Mouse (Mus musculus) hindbrain, embryonic 16.5 days (tissue): ENCODE results near the gene Tle2. TPM values are rescaled to one million over a fixed set of nuclear protein-coding genes. Genes with fewer than 3 reads are reported as not detected.

Source experiments
- ATAC-seq: fragments of 200-750 bp; cut with Nextera tagmentation; 2 replicates; pipeline ENCODE4 v1.8.0; 2017; ENCODE audit warnings: moderate TSS enrichment, moderate library complexity
- H3K27ac ChIP-seq: fragments of 300-500 bp; sonication (generic); 2 replicates; pipeline ENCODE4 v1.5.1; 2014; ENCODE audit warnings: low read depth, mild to moderate bottlenecking, control low read depth, low read length, moderate library complexity
- H3K27me3 ChIP-seq: fragments of 300-500 bp; sonication (generic); replicated peaks from 2 replicates; pipeline ENCODE4 v1.6.1; 2014; ENCODE audit warnings: low read length; ENCODE audit not compliant: control insufficient read depth, insufficient read depth
- H3K36me3 ChIP-seq: fragments of 300-500 bp; sonication (generic); 2 replicates; pipeline ENCODE4 v1.6.1; 2014; ENCODE audit warnings: mild to moderate bottlenecking, low read length, moderate library complexity, mixed read lengths; ENCODE audit not compliant: control insufficient read depth, insufficient read depth
- H3K4me1 ChIP-seq: fragments of 300-500 bp; sonication (generic); 2 replicates; pipeline ENCODE4 v1.6.1; 2014; ENCODE audit warnings: low read depth, low read length; ENCODE audit not compliant: control insufficient read depth, insufficient read depth
- H3K4me2 ChIP-seq: fragments of 300-500 bp; sonication (generic); 2 replicates; pipeline ENCODE4 v1.6.1; 2014; ENCODE audit warnings: mild to moderate bottlenecking, low read length, control low read depth, moderate library complexity
- H3K4me3 ChIP-seq: fragments of 300-500 bp; sonication (generic); 2 replicates; pipeline ENCODE4 v1.5.1; 2014; ENCODE audit warnings: mild to moderate bottlenecking, low read length, control low read depth, moderate library complexity
- H3K9ac ChIP-seq: fragments of 300-500 bp; sonication (generic); 2 replicates; pipeline ENCODE4 v1.6.1; 2014; ENCODE audit warnings: low read depth, mild to moderate bottlenecking, control low read depth, low read length, moderate library complexity
- H3K9me3 ChIP-seq: fragments of 300-500 bp; sonication (generic); 2 replicates; pipeline ENCODE4 v1.6.1; 2014; ENCODE audit warnings: mild to moderate bottlenecking, low read length, moderate library complexity; ENCODE audit not compliant: control insufficient read depth
- WGBS: fragments of 180-500 bp; shearing (Covaris S2); extraction: QIAGEN DNeasy Blood & Tissue Kit; methylation state at CpG from one replicate; pipeline ENCODE4 v1.1.7; 2014; 5-methylcytosine and 5-hydroxymethylcytosine counted together
- polyA plus RNA-seq: library from polyadenylated mRNA; unstranded; fragments of >200 nt; fragmentation: Nextera tagmentation; extraction: Ambion mirVana; gene quantifications from 2 replicates; pipeline ENCODE4 v1.2.1, GENCODE M21; 2015

Gene Tle2
- polyA plus RNA-seq, 1 experiment from 2014 or later: 40.9 TPM

GRCm38 (mm10) chr10:81604968-81605665 lies 30.8 kb downstream of the Tle2 start:
- H3K4me1 ChIP-seq: peaks cover 28% of the 10 kb centered on the region
- peak overlapping the region; percentile 49 for H3K9ac ChIP-seq
- H3K36me3 ChIP-seq: no peaks in the 10 kb centered on the region
- WGBS: 19% methylated on average over 29 of the region's 29 CpGs
- peak overlapping the region; percentile 83 for H3K27ac ChIP-seq
- H3K27me3 ChIP-seq: peaks cover 4% of the 10 kb centered on the region; the same call in 1 of the 2 replicates
- ATAC-seq: peak; percentile 25
- H3K9me3 ChIP-seq: no peaks in the 10 kb centered on the region
- peak overlapping the region; percentile 59 for H3K4me3 ChIP-seq
- H3K4me2 ChIP-seq: peak overlapping the region; percentile 59

- Histone ChIP-seq H3K27ac (peak overlapping the region; percentile 83), H3K4me2 (peak overlapping the region; percentile 59), H3K27me3 (peaks cover 4% of the 10 kb centered on the region; the same call in 1 of the 2 replicates), H3K4me3 (peak overlapping the region; percentile 59), H3K4me1 (peaks cover 26% of the 10 kb centered on the region), H3K9me3 (no peaks in the 10 kb centered on the region), H3K36me3 (no peaks in the 10 kb centered on the region), H3K9ac (peak overlapping the region; percentile 49)
- WGBS: 4% methylated on average over 14 of the region's 14 CpGs
- peak; percentile 5 for ATAC-seq
These were observed 31.3 kb downstream of the Tle2 start for GRCm38 (mm10) chr10:81605666-81605973.

GRCm38 (mm10) chr10:81605974-81606751 lies 31.8 kb downstream of the Tle2 start, which contains the start of gene BC025920:
TSS of gene BC025920 (plus strand) at chr10:81606270.
- peak; percentile 89 for ATAC-seq
- peaks cover 4% of the 10 kb centered on the region; the same call in 1 of the 2 replicates for H3K27me3 ChIP-seq
- WGBS: under 1% methylated on average over 39 of the region's 39 CpGs
- H3K36me3 ChIP-seq: no peaks in the 10 kb centered on the region
- peak within 1 kb of the TSS; percentile 71 for H3K9ac ChIP-seq
- H3K4me1 ChIP-seq: peaks cover 21% of the 10 kb centered on the region
- peak within 1 kb of the TSS; percentile 76 for H3K4me2 ChIP-seq
- H3K27ac ChIP-seq: peak within 1 kb of the TSS; percentile 92
- H3K9me3 ChIP-seq: no peaks in the 10 kb centered on the region
- peak within 1 kb of the TSS; percentile 59 for H3K4me3 ChIP-seq

GRCm38 (mm10) chr10:81608308-81608707 lies 33.9 kb downstream of the Tle2 start:
- Histone ChIP-seq H3K9me3 (no peaks in the 10 kb centered on the region), H3K4me3 (no peak overlapping the region), H3K4me2 (no peak overlapping the region), H3K36me3 (no peaks in the 10 kb centered on the region), H3K9ac (no peak overlapping the region), H3K27me3 (no peaks in the 10 kb centered on the region), H3K27ac (no peak overlapping the region), H3K4me1 (peaks cover 16% of the 10 kb centered on the region)
- no peak for ATAC-seq
- 90% methylated on average over 1 of the region's 1 CpGs for WGBS

- no peak for ATAC-seq
- no peak overlapping the region for H3K4me2 ChIP-seq
- H3K4me3 ChIP-seq: no peak overlapping the region
- no peaks in the 10 kb centered on the region for H3K4me1 ChIP-seq
- no peak overlapping the region for H3K27ac ChIP-seq
- no peaks in the 10 kb centered on the region for H3K36me3 ChIP-seq
- WGBS: 75% methylated on average over 3 of the region's 3 CpGs
- no peak overlapping the region for H3K9ac ChIP-seq
- H3K27me3 ChIP-seq: no peaks in the 10 kb centered on the region
- no peaks in the 10 kb centered on the region for H3K9me3 ChIP-seq
These were observed 38.4 kb downstream of the Tle2 start for GRCm38 (mm10) chr10:81612779-81613178.

- Histone ChIP-seq H3K27ac (no peak overlapping the region), H3K36me3 (no peaks in the 10 kb centered on the region), H3K4me1 (no peaks in the 10 kb centered on the region), H3K9me3 (no peaks in the 10 kb centered on the region), H3K9ac (no peak overlapping the region), H3K4me2 (no peak overlapping the region), H3K4me3 (no peak overlapping the region), H3K27me3 (no peaks in the 10 kb centered on the region)
- WGBS: 66% methylated on average over 6 of the region's 6 CpGs
- ATAC-seq: no peak
These were observed 41.1 kb downstream of the Tle2 start for GRCm38 (mm10) chr10:81615486-81615885.

GRCm38 (mm10) chr10:81619976-81620375 lies 45.6 kb downstream of the Tle2 start:
- Histone ChIP-seq H3K4me2 (no peak overlapping the region), H3K27me3 (no peaks in the 10 kb centered on the region), H3K36me3 (peaks cover 14% of the 10 kb centered on the region), H3K4me3 (no peak overlapping the region), H3K9ac (no peak overlapping the region), H3K27ac (no peak overlapping the region), H3K9me3 (no peaks in the 10 kb centered on the region), H3K4me1 (no peaks in the 10 kb centered on the region)
- ATAC-seq: no peak
- 90% methylated on average over 5 of the region's 5 CpGs for WGBS

- Histone ChIP-seq H3K9me3 (no peaks in the 10 kb centered on the region), H3K9ac (no peak overlapping the region), H3K4me3 (no peak overlapping the region), H3K27ac (no peak overlapping the region), H3K4me1 (no peaks in the 10 kb centered on the region), H3K36me3 (peaks cover 14% of the 10 kb centered on the region), H3K27me3 (no peaks in the 10 kb centered on the region), H3K4me2 (no peak overlapping the region)
- no peak for ATAC-seq
- 55% methylated on average over 9 of the region's 9 CpGs for WGBS
These were observed 46.4 kb downstream of the Tle2 start for GRCm38 (mm10) chr10:81620786-81621185.

GRCm38 (mm10) chr10:81623441-81623840 lies 49.1 kb downstream of the Tle2 start:
- H3K36me3 ChIP-seq: peaks cover 14% of the 10 kb centered on the region
- no peak overlapping the region for H3K9ac ChIP-seq
- no peak overlapping the region for H3K4me3 ChIP-seq
- H3K4me1 ChIP-seq: peaks cover 16% of the 10 kb centered on the region
- 63% methylated on average over 8 of the region's 8 CpGs for WGBS
- H3K9me3 ChIP-seq: no peaks in the 10 kb centered on the region
- no peak for ATAC-seq
- no peak overlapping the region for H3K4me2 ChIP-seq
- H3K27ac ChIP-seq: no peak overlapping the region
- H3K27me3 ChIP-seq: no peaks in the 10 kb centered on the region
